Mouse (Mus musculus) E14TG2a.4 (cell line): ENCODE results near the gene Rxfp2.

Source experiments
- H3K27me3 ChIP-seq: 2 replicates; pipeline ENCODE4 v1.6.1; 2014; ENCODE audit warnings: low read length, control low read depth; ENCODE audit not compliant: insufficient read depth
- H3K36me3 ChIP-seq: 2 replicates; pipeline ENCODE4 v1.6.1; 2014; ENCODE audit warnings: low read length, control low read depth; ENCODE audit not compliant: insufficient read depth
- H3K4me1 ChIP-seq: replicated peaks from 2 replicates; pipeline ENCODE4 v1.6.1; 2014; ENCODE audit warnings: low read depth, low read length, control low read depth
- H3K4me3 ChIP-seq: replicated peaks from 2 replicates; pipeline ENCODE4 v1.5.1; 2014; ENCODE audit warnings: mild to moderate bottlenecking, low read length
- H3K9me3 ChIP-seq: 2 replicates; pipeline ENCODE4 v1.6.1; 2014; ENCODE audit warnings: low read length, control low read depth
- CTCF ChIP-seq: conservative IDR thresholded peaks from 2 replicates; pipeline ENCODE4 v1.5.1; 2014; ENCODE audit warnings: low read length
- NANOG ChIP-seq: IDR thresholded peaks from 2 replicates; pipeline ENCODE4 v1.6.1; 2014; ENCODE audit warnings: borderline replicate concordance, low read length, mixed read lengths
- POU5F1 ChIP-seq: IDR thresholded peaks from 2 replicates; pipeline ENCODE4 v1.6.1; 2014; ENCODE audit warnings: low read length, borderline replicate concordance

Rxfp2 gene

DNA sequence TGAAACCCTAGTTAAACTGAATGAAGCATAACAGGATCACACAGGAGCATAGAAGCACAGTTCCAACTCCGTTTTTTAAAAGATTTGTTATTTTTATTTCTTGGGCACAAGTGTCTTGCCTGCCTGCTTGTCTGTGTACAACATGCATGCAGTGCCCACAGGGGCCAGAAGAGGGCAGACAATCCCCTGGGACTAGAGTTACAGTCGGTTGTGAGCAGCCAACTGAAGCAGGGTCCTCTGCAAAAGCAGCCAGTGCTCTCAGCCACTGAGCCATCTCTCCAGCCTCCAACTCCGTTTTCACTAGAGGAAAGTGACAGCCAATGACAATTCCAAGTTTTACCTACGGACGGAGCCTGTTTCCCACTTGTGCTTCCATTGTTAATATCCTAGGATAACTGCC lies 33.4 kb downstream of the Rxfp2 start:
- H3K36me3 ChIP-seq = no peaks in the 10 kb centered on the region
- no peaks in the 10 kb centered on the region for H3K4me1 ChIP-seq
- H3K4me3 ChIP-seq = no peak overlapping the region
- TF ChIP-seq NANOG (no peak), POU5F1 (no peak), CTCF (peak; percentile 75)
- H3K9me3 ChIP-seq = no peaks in the 10 kb centered on the region
- no peaks in the 10 kb centered on the region; the same call in 1 of the 2 replicates for H3K27me3 ChIP-seq

DNA sequence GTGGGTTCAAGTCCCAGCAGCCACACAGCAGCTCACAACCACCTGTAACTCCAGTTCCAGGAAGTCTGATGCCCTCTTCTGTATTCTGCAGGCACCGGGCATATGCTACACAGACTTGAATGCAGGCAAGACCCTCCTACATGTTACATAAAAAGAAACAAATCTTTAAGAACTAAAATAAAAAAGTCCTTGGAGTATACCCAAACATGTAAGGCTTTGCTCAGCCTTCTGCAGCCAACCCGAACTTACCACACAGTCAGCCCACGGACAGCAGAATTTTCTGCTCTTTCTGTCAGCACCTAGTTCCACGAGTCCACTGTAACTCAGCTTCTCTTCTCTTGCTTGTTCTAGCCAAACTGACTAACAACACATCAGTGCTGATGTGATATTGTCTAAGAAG lies 34.8 kb downstream of the Rxfp2 start:
- no peak for TF ChIP-seq NANOG
- no peak for TF ChIP-seq CTCF
- TF ChIP-seq POU5F1 = no peak
- Histone ChIP-seq H3K9me3 (no peaks in the 10 kb centered on the region), H3K4me1 (no peaks in the 10 kb centered on the region), H3K36me3 (no peaks in the 10 kb centered on the region), H3K27me3 (peaks cover 4% of the 10 kb centered on the region; the same call in 1 of the 2 replicates), H3K4me3 (no peak overlapping the region)

DNA sequence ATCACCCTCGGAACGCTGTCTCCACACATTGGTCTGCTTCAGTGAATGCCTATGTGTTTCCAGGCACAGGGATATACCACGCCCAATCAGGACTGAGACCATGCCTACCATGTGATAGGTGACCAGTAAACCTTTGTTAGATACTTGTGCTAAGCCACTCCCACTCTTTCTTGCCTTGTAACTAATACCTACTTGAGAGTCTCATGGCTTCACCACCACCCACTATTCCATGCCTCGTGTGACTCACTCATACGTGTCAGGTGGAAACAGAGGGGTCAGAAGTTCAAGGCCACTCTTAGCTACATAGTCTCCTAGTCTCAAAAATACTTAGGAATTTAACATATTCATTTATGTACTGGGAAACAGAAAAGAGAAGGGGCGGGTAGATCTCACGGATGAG lies 35.5 kb downstream of the Rxfp2 start:
- H3K36me3 ChIP-seq = no peaks in the 10 kb centered on the region
- H3K9me3 ChIP-seq = 0 out of 2 replicates have a peak, but pooled peaks cover 5% of the 10 kb centered on the region
- no peaks in the 10 kb centered on the region for H3K4me1 ChIP-seq
- no peak overlapping the region for H3K4me3 ChIP-seq
- no peak for TF ChIP-seq NANOG
- TF ChIP-seq POU5F1 = no peak
- no peak for TF ChIP-seq CTCF
- H3K27me3 ChIP-seq = peaks cover 4% of the 10 kb centered on the region; the same call in 1 of the 2 replicates

DNA sequence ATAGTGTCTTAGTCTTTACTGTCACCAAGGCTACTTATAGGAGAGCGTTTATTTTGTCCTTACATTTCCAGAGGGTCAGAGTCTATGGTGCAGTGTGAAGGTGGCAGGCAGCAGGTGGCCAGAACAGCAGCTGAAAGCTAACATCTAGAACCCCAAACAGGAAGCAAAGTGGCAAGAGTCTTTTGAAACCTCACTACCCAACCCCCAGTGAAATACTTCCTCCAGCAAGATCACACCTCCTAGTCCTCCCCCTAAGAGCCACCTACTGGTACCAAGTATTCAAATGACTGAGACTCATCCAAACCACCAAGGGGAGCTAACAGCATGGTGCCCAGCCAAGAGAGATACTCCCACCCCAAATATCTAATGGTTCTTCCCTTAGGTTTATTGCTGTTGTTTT lies 36.8 kb downstream of the Rxfp2 start:
- Histone ChIP-seq H3K27me3 (peaks cover 4% of the 10 kb centered on the region; the same call in 1 of the 2 replicates), H3K36me3 (no peaks in the 10 kb centered on the region), H3K9me3 (0 out of 2 replicates have a peak, but pooled peaks cover 5% of the 10 kb centered on the region), H3K4me1 (no peaks in the 10 kb centered on the region), H3K4me3 (no peak overlapping the region)
- TF ChIP-seq POU5F1 = no peak
- TF ChIP-seq CTCF = no peak
- no peak for TF ChIP-seq NANOG

DNA sequence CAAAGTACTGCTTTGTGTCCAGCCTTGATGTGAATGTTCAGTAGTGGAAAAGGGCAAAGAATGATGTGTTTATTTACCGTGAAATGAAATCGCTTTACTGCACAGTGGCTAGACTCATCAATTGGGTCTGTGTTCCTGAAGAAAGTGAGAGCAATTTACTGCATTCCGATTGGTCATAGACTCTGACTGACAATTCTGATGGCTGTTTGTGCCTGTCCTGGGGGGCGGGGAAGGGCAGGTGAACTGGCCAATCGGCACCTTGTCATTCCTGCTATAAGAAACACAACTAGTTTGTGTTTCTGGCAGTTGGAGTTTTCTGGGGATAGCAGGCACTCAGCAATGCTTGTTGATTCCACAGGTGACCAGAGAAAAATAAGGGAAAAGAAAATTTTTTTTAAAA lies 37.6 kb downstream of the Rxfp2 start:
- H3K27me3 ChIP-seq = peaks cover 4% of the 10 kb centered on the region; the same call in 1 of the 2 replicates
- H3K9me3 ChIP-seq = peaks cover 11% of the 10 kb centered on the region
- H3K4me1 ChIP-seq = no peaks in the 10 kb centered on the region
- H3K36me3 ChIP-seq = no peaks in the 10 kb centered on the region
- no peak for TF ChIP-seq NANOG
- no peak for TF ChIP-seq POU5F1
- no peak for TF ChIP-seq CTCF
- H3K4me3 ChIP-seq = no peak overlapping the region

DNA sequence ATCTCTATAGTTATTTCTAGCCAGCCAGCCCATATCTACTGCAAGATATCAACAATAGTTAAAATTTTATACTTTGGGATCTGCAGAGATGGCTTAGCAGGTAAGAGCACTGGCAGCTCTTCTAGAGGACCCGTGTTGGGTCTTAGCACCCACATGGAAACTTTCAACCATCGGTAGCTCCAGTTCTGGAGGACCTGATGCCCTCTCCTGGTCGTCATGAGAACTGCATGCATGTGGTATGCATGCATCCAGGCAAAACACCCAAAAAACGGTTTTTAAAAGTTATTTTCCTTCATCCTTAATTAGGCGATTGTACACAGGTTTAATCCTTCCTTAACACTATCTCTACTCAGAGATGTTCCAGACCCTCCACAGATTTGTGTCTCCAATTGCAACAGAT lies 40.4 kb downstream of the Rxfp2 start:
- Histone ChIP-seq H3K4me1 (no peaks in the 10 kb centered on the region), H3K9me3 (peaks cover 17% of the 10 kb centered on the region), H3K27me3 (peaks cover 4% of the 10 kb centered on the region; the same call in 1 of the 2 replicates), H3K36me3 (no peaks in the 10 kb centered on the region), H3K4me3 (no peak overlapping the region)
- TF ChIP-seq CTCF (peak; percentile 71), POU5F1 (no peak)

DNA sequence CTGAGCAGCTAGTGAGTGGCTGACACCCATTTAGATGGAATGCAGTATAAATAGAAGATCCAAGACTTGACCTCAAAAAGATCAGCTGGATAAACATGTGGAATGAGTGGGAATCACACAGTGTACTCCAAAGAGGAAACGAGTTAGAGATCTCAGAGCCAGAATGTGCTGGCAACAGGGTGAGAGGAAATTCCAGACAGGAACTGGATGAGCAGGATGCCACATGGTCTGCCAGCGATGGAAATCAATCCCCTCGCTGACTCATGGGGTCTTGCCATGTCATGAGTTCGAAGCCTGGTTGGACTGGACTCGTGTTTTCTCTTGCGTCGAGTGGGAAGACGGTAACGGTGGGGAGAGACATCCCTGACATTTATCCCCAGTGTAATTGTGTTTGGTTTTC lies 41.0 kb downstream of the Rxfp2 start:
- Histone ChIP-seq H3K4me1 (peaks cover 4% of the 10 kb centered on the region; the same call in 1 of the 2 replicates), H3K27me3 (peaks cover 4% of the 10 kb centered on the region; the same call in 1 of the 2 replicates), H3K9me3 (peaks cover 17% of the 10 kb centered on the region), H3K36me3 (no peaks in the 10 kb centered on the region), H3K4me3 (no peak overlapping the region)
- TF ChIP-seq CTCF (no peak), POU5F1 (no peak), NANOG (no peak)

DNA sequence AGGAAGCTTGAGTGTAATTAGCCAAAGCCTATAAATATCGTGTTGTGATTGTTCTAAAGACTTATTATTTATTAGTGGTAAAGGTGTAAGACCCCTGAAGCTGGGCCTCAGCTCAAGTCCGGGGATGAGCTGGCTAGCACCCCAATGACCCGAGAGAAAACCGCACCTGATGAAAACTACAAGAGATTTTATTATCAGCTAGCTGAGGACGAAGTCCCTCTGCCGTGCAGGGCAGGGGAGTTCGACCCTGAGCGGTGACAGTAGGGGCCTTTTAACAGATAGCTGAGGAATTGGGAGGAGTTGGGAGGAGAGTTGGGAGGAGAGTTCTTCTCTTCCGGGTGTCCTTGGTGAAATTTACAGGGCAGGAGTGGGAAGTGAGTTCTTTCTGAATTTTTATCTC lies 42.6 kb downstream of the Rxfp2 start:
- TF ChIP-seq CTCF (no peak), POU5F1 (no peak), NANOG (no peak)
- H3K4me3 ChIP-seq = no peak overlapping the region
- H3K36me3 ChIP-seq = no peaks in the 10 kb centered on the region
- peaks cover 17% of the 10 kb centered on the region for H3K9me3 ChIP-seq
- H3K27me3 ChIP-seq = peaks cover 7% of the 10 kb centered on the region; the same call in 1 of the 2 replicates
- H3K4me1 ChIP-seq = peaks cover 11% of the 10 kb centered on the region

DNA sequence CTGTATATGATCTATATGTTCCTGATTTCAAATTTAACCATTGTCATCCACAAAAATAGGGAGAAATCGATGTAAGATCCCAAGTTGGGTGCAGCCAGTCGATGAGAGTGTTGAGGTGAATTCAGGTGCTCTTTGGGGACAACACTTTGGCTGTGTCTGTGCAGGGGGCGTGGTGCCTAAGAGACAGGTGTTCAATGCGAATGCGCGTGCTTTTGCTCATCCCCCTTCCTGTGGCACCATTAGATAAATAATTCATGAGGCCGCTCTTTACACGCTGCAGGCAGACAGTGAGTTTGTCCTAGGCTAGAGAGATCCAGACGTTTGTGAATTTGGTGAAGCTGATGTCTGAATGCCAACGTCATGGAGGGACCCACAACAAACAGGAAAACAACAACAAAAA lies 45.8 kb downstream of the Rxfp2 start:
- TF ChIP-seq POU5F1 = no peak
- TF ChIP-seq NANOG = no peak
- TF ChIP-seq CTCF = no peak
- H3K36me3 ChIP-seq = no peaks in the 10 kb centered on the region
- H3K4me1 ChIP-seq = peaks cover 11% of the 10 kb centered on the region
- H3K27me3 ChIP-seq = peaks cover 4% of the 10 kb centered on the region; the same call in 1 of the 2 replicates
- peaks cover 13% of the 10 kb centered on the region for H3K9me3 ChIP-seq
- no peak overlapping the region for H3K4me3 ChIP-seq
